Mouse (Mus musculus) myocyte (in vitro differentiated cells): ENCODE measurements around the gene Ppme1. TPM values are rescaled to one million over a fixed set of nuclear protein-coding genes. Genes with fewer than 3 reads are reported as not detected.

ENCODE experiments used
- H3K27me3 ChIP-seq: one replicate; pipeline ENCODE4 v1.6.1; 2011; ENCODE audit not compliant: control insufficient read depth, insufficient read depth, insufficient read length
- H3K36me3 ChIP-seq: one replicate; pipeline ENCODE4 v1.6.1; 2011; ENCODE audit not compliant: control insufficient read depth, insufficient read depth
- H3K4me2 ChIP-seq: one replicate; pipeline ENCODE4 v1.6.1; 2011; ENCODE audit warnings: low read depth, control low read depth
- H3K4me3 ChIP-seq: one replicate; pipeline ENCODE4 v1.5.1; 2011; ENCODE audit warnings: mild to moderate bottlenecking, control low read depth, moderate library complexity
- H3K79me2 ChIP-seq: one replicate; pipeline ENCODE4 v1.6.1; 2011; ENCODE audit not compliant: control insufficient read depth, insufficient read depth
- H3ac ChIP-seq: one replicate; pipeline ENCODE4 v1.6.1; 2011; ENCODE audit not compliant: control insufficient read depth, insufficient read length
- CEBPB ChIP-seq: IDR thresholded peaks from 2 replicates; pipeline ENCODE4 v1.6.1; 2011; ENCODE audit warnings: mild to moderate bottlenecking, moderate library complexity; ENCODE audit not compliant: poor library complexity, insufficient read depth, severe bottlenecking
- E2F4 ChIP-seq: IDR thresholded peaks from one replicate; pipeline ENCODE4 v1.6.1; 2011; ENCODE audit warnings: mild to moderate bottlenecking, control low read depth, moderate library complexity; ENCODE audit not compliant: insufficient read depth
- MAX ChIP-seq: IDR thresholded peaks from one replicate; pipeline ENCODE4 v1.6.1; 2011; ENCODE audit warnings: low read depth, mild to moderate bottlenecking, control low read depth
- MYOD1 ChIP-seq, 3 experiments: IDR thresholded peaks; one replicate each; pipeline ENCODE4 v1.6.1; 2011; ENCODE audit warnings: control low read depth in 2 of 3, low read depth in 2 of 3, mild to moderate bottlenecking in 2 of 3, moderate library complexity in 1 of 3; ENCODE audit not compliant: insufficient read length in 2 of 3, control insufficient read depth in 1 of 3
- MYOG ChIP-seq, 3 experiments: IDR thresholded peaks; one replicate each; pipeline ENCODE4 v1.6.1; 2011; ENCODE audit warnings: control low read depth in 2 of 3, low read depth in 2 of 3, mild to moderate bottlenecking in 2 of 3; ENCODE audit not compliant: insufficient read length in 2 of 3, control insufficient read depth in 1 of 3, insufficient read depth in 1 of 3
- POLR2A ChIP-seq: IDR thresholded peaks from one replicate; pipeline ENCODE4 v1.6.1; 2011; ENCODE audit warnings: low read depth, mild to moderate bottlenecking, control low read depth, moderate library complexity; ENCODE audit not compliant: insufficient read length
- POLR2AphosphoS2 ChIP-seq: IDR thresholded peaks from one replicate; pipeline ENCODE4 v1.6.1; 2011; ENCODE audit warnings: low read depth, control low read depth; ENCODE audit not compliant: insufficient read length
- REST ChIP-seq: IDR thresholded peaks from one replicate; pipeline ENCODE4 v1.6.1; 2011; ENCODE audit warnings: mild to moderate bottlenecking, control low read depth, moderate library complexity; ENCODE audit not compliant: insufficient read depth, insufficient read length
- SRF ChIP-seq: IDR thresholded peaks from one replicate; pipeline ENCODE4 v1.6.1; 2011; ENCODE audit warnings: low read depth; ENCODE audit not compliant: control insufficient read depth, insufficient read length
- TCF12 ChIP-seq: IDR thresholded peaks from one replicate; pipeline ENCODE4 v1.6.1; 2011; ENCODE audit warnings: mild to moderate bottlenecking, control low read depth; ENCODE audit not compliant: poor library complexity, insufficient read depth, severe bottlenecking
- TCF3 ChIP-seq: IDR thresholded peaks from one replicate; pipeline ENCODE4 v1.6.1; 2011; ENCODE audit warnings: low read depth, control low read depth; ENCODE audit not compliant: insufficient read length
- USF1 ChIP-seq: IDR thresholded peaks from one replicate; pipeline ENCODE4 v1.6.1; 2011; ENCODE audit warnings: low read depth, mild to moderate bottlenecking, control low read depth, moderate library complexity
- polyA plus RNA-seq: library from polyadenylated mRNA; unstranded; fragments of >200 nt; fragmentation: generic; extraction: Trizol; gene quantifications from one replicate; pipeline ENCODE4 v1.2.1, GENCODE M21; 2012; ENCODE audit warnings: missing spikeins

Ppme1 gene
- polyA plus RNA-seq, 1 experiment = 46.8 TPM

- Histone ChIP-seq H3K4me3 (no peak overlapping the region), H3K36me3 (no peaks in the 10 kb centered on the region), H3ac (no peak overlapping the region), H3K79me2 (no peaks in the 10 kb centered on the region), H3K27me3 (no peaks in the 10 kb centered on the region), H3K4me2 (peak overlapping the region; percentile 1)
- no peak for TF ChIP-seq REST
- TF ChIP-seq MAX = no peak
- no peak for TF ChIP-seq MYOD1 (IDR thresholded peaks at IDR 0.05; ENCODE audit: control insufficient read depth in 1 of 3, insufficient read length in 2 of 3, low read depth in 2 of 3)
- TF ChIP-seq MYOG (IDR thresholded peaks at IDR 0.05; ENCODE audit: control insufficient read depth in 1 of 3, insufficient read depth in 1 of 3, insufficient read length in 2 of 3, low read depth in 2 of 3) = no peak
- TF ChIP-seq USF1 = no peak
- no peak for TF ChIP-seq E2F4
- TF ChIP-seq POLR2AphosphoS2 = no peak
- no peak for TF ChIP-seq TCF12
- no peak for TF ChIP-seq CEBPB
- TF ChIP-seq POLR2A = no peak
- no peak for TF ChIP-seq SRF
- TF ChIP-seq TCF3 = no peak
Observed at GRCm38 (mm10) chr7:100302316-100302715, 69.8 kb downstream of the Ppme1 start.

GRCm38 (mm10) chr7:100301390-100301789 is 70.7 kb downstream of the Ppme1 start:
- no peak overlapping the region for H3ac ChIP-seq
- H3K4me3 ChIP-seq = no peak overlapping the region
- TF ChIP-seq TCF3 (no peak), USF1 (no peak), CEBPB (no peak), MYOD1 (IDR thresholded peaks at IDR 0.05; ENCODE audit: control insufficient read depth in 1 of 3, insufficient read length in 2 of 3, low read depth in 2 of 3) (no peak), POLR2AphosphoS2 (no peak), TCF12 (no peak)
- H3K79me2 ChIP-seq = no peaks in the 10 kb centered on the region
- no peaks in the 10 kb centered on the region for H3K27me3 ChIP-seq
- H3K36me3 ChIP-seq = no peaks in the 10 kb centered on the region
- no peak overlapping the region for H3K4me2 ChIP-seq

GRCm38 (mm10) chr7:100298861-100299510 is 73.1 kb downstream of the Ppme1 start:
- Histone ChIP-seq H3K4me2 (no peak overlapping the region), H3ac (no peak overlapping the region), H3K4me3 (no peak overlapping the region), H3K36me3 (no peaks in the 10 kb centered on the region), H3K27me3 (no peaks in the 10 kb centered on the region), H3K79me2 (no peaks in the 10 kb centered on the region)
- TF ChIP-seq MAX (no peak), MYOD1 (IDR thresholded peaks at IDR 0.05; ENCODE audit: control insufficient read depth in 1 of 3, insufficient read length in 2 of 3, low read depth in 2 of 3) (no peak), E2F4 (no peak)

- Histone ChIP-seq H3K4me2 (no peak overlapping the region), H3K4me3 (no peak overlapping the region), H3K27me3 (no peaks in the 10 kb centered on the region), H3K79me2 (no peaks in the 10 kb centered on the region), H3ac (no peak overlapping the region), H3K36me3 (no peaks in the 10 kb centered on the region)
- TF ChIP-seq MYOG (IDR thresholded peaks at IDR 0.05; ENCODE audit: control insufficient read depth in 1 of 3, insufficient read depth in 1 of 3, insufficient read length in 2 of 3, low read depth in 2 of 3) (no peak), TCF3 (no peak), POLR2AphosphoS2 (no peak), TCF12 (no peak), REST (no peak), MYOD1 (IDR thresholded peaks at IDR 0.05; ENCODE audit: control insufficient read depth in 1 of 3, insufficient read length in 2 of 3, low read depth in 2 of 3) (no peak), CEBPB (no peak), E2F4 (no peak), SRF (no peak)
Observed at GRCm38 (mm10) chr7:100296699-100297098, 75.4 kb downstream of the Ppme1 start.

GRCm38 (mm10) chr7:100295745-100296144 is 76.4 kb downstream of the Ppme1 start:
- Histone ChIP-seq H3K79me2 (no peaks in the 10 kb centered on the region), H3K4me3 (no peak overlapping the region), H3K4me2 (no peak overlapping the region), H3K27me3 (no peaks in the 10 kb centered on the region), H3K36me3 (no peaks in the 10 kb centered on the region), H3ac (no peak overlapping the region)
- TF ChIP-seq MYOD1 (IDR thresholded peaks at IDR 0.05; ENCODE audit: control insufficient read depth in 1 of 3, insufficient read length in 2 of 3, low read depth in 2 of 3) (no peak), REST (no peak), MAX (no peak), SRF (no peak), CEBPB (no peak), TCF3 (no peak), POLR2A (no peak), USF1 (no peak), POLR2AphosphoS2 (no peak), E2F4 (no peak), TCF12 (no peak), MYOG (IDR thresholded peaks at IDR 0.05; ENCODE audit: control insufficient read depth in 1 of 3, insufficient read depth in 1 of 3, insufficient read length in 2 of 3, low read depth in 2 of 3) (no peak)
